Mouse (Mus musculus): ENCODE measurements around the gene Zfand3. TPM values are rescaled to one million over a fixed set of nuclear protein-coding genes. Genes with fewer than 3 reads are reported as not detected.

Gene Zfand3
- polyA plus RNA-seq, 1 experiment: 58.6 TPM

- Histone ChIP-seq H3K27ac (ENCODE audit: insufficient read depth, low read depth, low read length) (no peak overlapping the region), H3K4me3 (ENCODE audit: low read depth, low read length) (no peak overlapping the region), H3K4me1 (ENCODE audit: control insufficient read depth, insufficient read depth, insufficient read length, low read length) (no peaks in the 10 kb centered on the region; the same call in 1 of the 2 replicates), H3K27me3 (ENCODE audit: control insufficient read depth, insufficient read depth, low read length) (no peaks in the 10 kb centered on the region), H3K36me3 (ENCODE audit: control insufficient read depth, insufficient read depth, low read length) (no peaks in the 10 kb centered on the region)
- no peak for TF ChIP-seq CTCF (IDR thresholded peaks at IDR 0.05; ENCODE audit: extremely low read depth, insufficient read length, insufficient replicate concordance, low read depth, low read length)
- no peak for TF ChIP-seq POLR2A (IDR thresholded peaks at IDR 0.05; ENCODE audit: low read depth, low read length)
- 44% methylated on average over 4 of the region's 4 CpGs for WGBS
Observed at GRCm38 (mm10) chr17:30084007-30084406, 79.5 kb downstream of the Zfand3 start.

- Histone ChIP-seq H3K4me3 (ENCODE audit: low read depth, low read length) (no peak overlapping the region), H3K36me3 (ENCODE audit: control insufficient read depth, insufficient read depth, low read length) (no peaks in the 10 kb centered on the region), H3K27me3 (ENCODE audit: control insufficient read depth, insufficient read depth, low read length) (no peaks in the 10 kb centered on the region), H3K4me1 (ENCODE audit: control insufficient read depth, insufficient read depth, insufficient read length, low read length) (peaks cover 2% of the 10 kb centered on the region), H3K27ac (ENCODE audit: insufficient read depth, low read depth, low read length) (no peak overlapping the region)
- TF ChIP-seq POLR2A (IDR thresholded peaks at IDR 0.05; ENCODE audit: low read depth, low read length) (no peak), CTCF (IDR thresholded peaks at IDR 0.05; ENCODE audit: extremely low read depth, insufficient read length, insufficient replicate concordance, low read depth, low read length) (no peak)
- WGBS: 89% methylated on average over 7 of the region's 7 CpGs
Observed at GRCm38 (mm10) chr17:30086695-30087094, 82.2 kb downstream of the Zfand3 start.

- no peak overlapping the region for H3K27ac ChIP-seq (ENCODE audit: insufficient read depth, low read depth, low read length)
- TF ChIP-seq CTCF (IDR thresholded peaks at IDR 0.05; ENCODE audit: extremely low read depth, insufficient read length, insufficient replicate concordance, low read depth, low read length): no peak
- TF ChIP-seq POLR2A (IDR thresholded peaks at IDR 0.05; ENCODE audit: low read depth, low read length): no peak
- no peaks in the 10 kb centered on the region for H3K36me3 ChIP-seq (ENCODE audit: control insufficient read depth, insufficient read depth, low read length)
- H3K27me3 ChIP-seq (ENCODE audit: control insufficient read depth, insufficient read depth, low read length): no peaks in the 10 kb centered on the region
- WGBS: 95% methylated on average over 3 of the region's 3 CpGs
- H3K4me3 ChIP-seq (ENCODE audit: low read depth, low read length): no peak overlapping the region
- H3K4me1 ChIP-seq (ENCODE audit: control insufficient read depth, insufficient read depth, insufficient read length, low read length): peaks cover 5% of the 10 kb centered on the region; the same call in 1 of the 2 replicates
Observed at GRCm38 (mm10) chr17:30088431-30088830, 83.9 kb downstream of the Zfand3 start.

GRCm38 (mm10) chr17:30090416-30090815 is 85.9 kb downstream of the Zfand3 start:
- H3K4me1 ChIP-seq (ENCODE audit: control insufficient read depth, insufficient read depth, insufficient read length, low read length): peaks cover 5% of the 10 kb centered on the region; the same call in 1 of the 2 replicates
- WGBS: 61% methylated on average over 3 of the region's 3 CpGs

GRCm38 (mm10) chr17:30093148-30093749 is 88.7 kb downstream of the Zfand3 start:
- TF ChIP-seq POLR2A (IDR thresholded peaks at IDR 0.05; ENCODE audit: low read depth, low read length): no peak
- no peak for TF ChIP-seq CTCF (IDR thresholded peaks at IDR 0.05; ENCODE audit: extremely low read depth, insufficient read length, insufficient replicate concordance, low read depth, low read length)
- Histone ChIP-seq H3K4me3 (ENCODE audit: low read depth, low read length) (no peak overlapping the region), H3K27ac (ENCODE audit: insufficient read depth, low read depth, low read length) (no peak overlapping the region), H3K36me3 (ENCODE audit: control insufficient read depth, insufficient read depth, low read length) (peaks cover 2% of the 10 kb centered on the region; the same call in 1 of the 2 replicates), H3K27me3 (ENCODE audit: control insufficient read depth, insufficient read depth, low read length) (no peaks in the 10 kb centered on the region), H3K4me1 (ENCODE audit: control insufficient read depth, insufficient read depth, insufficient read length, low read length) (peaks cover 5% of the 10 kb centered on the region)
- WGBS: 33% methylated on average over 2 of the region's 2 CpGs

More at GRCm38 (mm10) chr17:30090416-30090815, 85.9 kb downstream of the Zfand3 start:
- Histone ChIP-seq H3K36me3 (ENCODE audit: control insufficient read depth, insufficient read depth, low read length) (peaks cover under 1% of the 10 kb centered on the region; the same call in 1 of the 2 replicates), H3K27ac (ENCODE audit: insufficient read depth, low read depth, low read length) (no peak overlapping the region), H3K4me3 (ENCODE audit: low read depth, low read length) (no peak overlapping the region), H3K27me3 (ENCODE audit: control insufficient read depth, insufficient read depth, low read length) (no peaks in the 10 kb centered on the region)
- no peak for TF ChIP-seq CTCF (IDR thresholded peaks at IDR 0.05; ENCODE audit: extremely low read depth, insufficient read length, insufficient replicate concordance, low read depth, low read length)
- TF ChIP-seq POLR2A (IDR thresholded peaks at IDR 0.05; ENCODE audit: low read depth, low read length): no peak

- peaks cover 6% of the 10 kb centered on the region for H3K4me1 ChIP-seq (ENCODE audit: control insufficient read depth, insufficient read depth, insufficient read length, low read length)
- WGBS: 83% methylated on average over 5 of the region's 5 CpGs
- TF ChIP-seq CTCF (IDR thresholded peaks at IDR 0.05; ENCODE audit: extremely low read depth, insufficient read length, insufficient replicate concordance, low read depth, low read length) (no peak), POLR2A (IDR thresholded peaks at IDR 0.05; ENCODE audit: low read depth, low read length) (no peak)
- no peak overlapping the region for H3K4me3 ChIP-seq (ENCODE audit: low read depth, low read length)
- no peak overlapping the region for H3K27ac ChIP-seq (ENCODE audit: insufficient read depth, low read depth, low read length)
- no peaks in the 10 kb centered on the region for H3K27me3 ChIP-seq (ENCODE audit: control insufficient read depth, insufficient read depth, low read length)
- peaks cover 2% of the 10 kb centered on the region; the same call in 1 of the 2 replicates for H3K36me3 ChIP-seq (ENCODE audit: control insufficient read depth, insufficient read depth, low read length)
Observed at GRCm38 (mm10) chr17:30097156-30097555, 92.6 kb downstream of the Zfand3 start.

GRCm38 (mm10) chr17:30097677-30098076 is 93.1 kb downstream of the Zfand3 start:
- H3K36me3 ChIP-seq (ENCODE audit: control insufficient read depth, insufficient read depth, low read length): peaks cover 2% of the 10 kb centered on the region; the same call in 1 of the 2 replicates
- H3K27ac ChIP-seq (ENCODE audit: insufficient read depth, low read depth, low read length): no peak overlapping the region
- H3K27me3 ChIP-seq (ENCODE audit: control insufficient read depth, insufficient read depth, low read length): no peaks in the 10 kb centered on the region
- no peak overlapping the region for H3K4me3 ChIP-seq (ENCODE audit: low read depth, low read length)
- H3K4me1 ChIP-seq (ENCODE audit: control insufficient read depth, insufficient read depth, insufficient read length, low read length): peaks cover 6% of the 10 kb centered on the region
- WGBS: 58% methylated on average over 4 of the region's 4 CpGs
- TF ChIP-seq POLR2A (IDR thresholded peaks at IDR 0.05; ENCODE audit: low read depth, low read length): no peak
- TF ChIP-seq CTCF (IDR thresholded peaks at IDR 0.05; ENCODE audit: extremely low read depth, insufficient read length, insufficient replicate concordance, low read depth, low read length): no peak

Data from small intestine, adult 2 months (tissue).